Mouse (Mus musculus): ENCODE data around the gene Sox5.

GRCm38 (mm10) chr6:144596536-144597210, 185.1 kb downstream of the Sox5 start:
- TF ChIP-seq CTCF (IDR thresholded peaks at IDR 0.05; ENCODE audit: extremely low read depth, insufficient read length, insufficient replicate concordance, low read depth, low read length) (no peak), POLR2A (IDR thresholded peaks at IDR 0.05; ENCODE audit: low read depth, low read length) (no peak)

All from small intestine, adult 2 months (tissue).